Mouse (Mus musculus) MEL (cell line): Measurements from ENCODE around the gene Nqo1.

ENCODE experiments used
- CTCF ChIP-seq, 3 experiments: IDR thresholded peaks in 2 of 3; conservative IDR thresholded peaks in 1 of 3; 2 replicates each; pipeline ENCODE4 v1.5.1; 2011 to 2012; ENCODE audit warnings: low read length in 3 of 3, low read depth in 2 of 3, mild to moderate bottlenecking in 2 of 3, improper control_type of control experiment in 1 of 3, inconsistent platforms in 1 of 3, mixed read lengths in 1 of 3, moderate library complexity in 1 of 3; ENCODE audit not compliant: control insufficient read depth in 1 of 3, insufficient read depth in 1 of 3, poor library complexity in 1 of 3, severe bottlenecking in 1 of 3
- ETS1 ChIP-seq: IDR thresholded peaks from 2 replicates; pipeline ENCODE4 v1.6.1; 2012; ENCODE audit warnings: low read depth, mild to moderate bottlenecking, inconsistent platforms, low read length, improper control_type of control experiment, moderate library complexity
- GATA1 ChIP-seq: IDR thresholded peaks from 2 replicates; pipeline ENCODE4 v1.6.1; 2011; ENCODE audit warnings: low read depth, low read length, improper control_type of control experiment
- MAX ChIP-seq: IDR thresholded peaks from 2 replicates; pipeline ENCODE4 v1.6.1; 2011; ENCODE audit warnings: low read length, improper control_type of control experiment
- MYC ChIP-seq: IDR thresholded peaks from 2 replicates; pipeline ENCODE4 v1.6.1; 2011; ENCODE audit warnings: low read depth, mild to moderate bottlenecking, low read length, improper control_type of control experiment, moderate library complexity
- POLR2A ChIP-seq, 2 experiments: IDR thresholded peaks; 2 replicates each; pipeline ENCODE4 v1.6.1; 2011 to 2012; ENCODE audit warnings: low read length in 2 of 2, mild to moderate bottlenecking in 2 of 2, control low read depth in 1 of 2, improper control_type of control experiment in 1 of 2, low read depth in 1 of 2, moderate library complexity in 1 of 2; ENCODE audit not compliant: control insufficient read depth in 1 of 2, insufficient read depth in 1 of 2, poor library complexity in 1 of 2
- POLR2AphosphoS2 ChIP-seq: IDR thresholded peaks from 2 replicates; pipeline ENCODE4 v1.6.1; 2011; ENCODE audit warnings: low read length, improper control_type of control experiment
- SMC3 ChIP-seq: IDR thresholded peaks from 2 replicates; pipeline ENCODE4 v1.6.1; 2011; ENCODE audit warnings: low read depth, low read length, improper control_type of control experiment
- USF2 ChIP-seq, 2 experiments: IDR thresholded peaks; 2 replicates each; pipeline ENCODE4 v1.6.1; 2011 to 2012; ENCODE audit warnings: improper control_type of control experiment in 2 of 2, low read length in 2 of 2, borderline replicate concordance in 1 of 2, inconsistent platforms in 1 of 2, low read depth in 1 of 2, mild to moderate bottlenecking in 1 of 2; ENCODE audit not compliant: insufficient read depth in 1 of 2

DNA sequence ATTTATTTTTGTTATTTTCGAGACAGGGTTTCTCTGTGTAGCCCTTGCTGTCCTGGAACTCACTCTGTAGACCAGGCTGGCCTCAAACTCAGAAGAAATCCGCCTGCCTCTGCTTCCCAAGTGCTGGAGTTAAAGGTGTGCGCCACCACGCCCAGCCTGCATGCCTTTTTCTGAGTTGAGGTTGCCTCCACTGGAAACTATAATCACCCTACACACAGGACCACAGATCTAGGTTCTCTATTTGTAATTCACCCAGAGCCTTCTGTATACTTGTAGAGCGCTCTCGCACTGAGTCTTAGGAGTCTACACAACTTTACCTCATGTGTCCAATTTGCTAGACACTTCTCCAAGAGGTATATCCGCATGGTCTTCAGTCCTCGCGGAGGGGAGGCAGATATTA is 21.2 kb upstream of the Nqo1 start:
- TF ChIP-seq POLR2A (IDR thresholded peaks at IDR 0.05; ENCODE audit: control insufficient read depth in 1 of 2, insufficient read depth in 1 of 2, low read depth in 1 of 2, low read length in 2 of 2, poor library complexity in 1 of 2) (no peak), USF2 (IDR thresholded peaks at IDR 0.05; ENCODE audit: borderline replicate concordance in 1 of 2, insufficient read depth in 1 of 2, low read depth in 1 of 2, low read length in 2 of 2) (no peak), MYC (no peak), CTCF (IDR thresholded peaks at IDR 0.05 in 2 of 3, conservative IDR thresholded peaks at IDR 0.05 in 1 of 3; ENCODE audit: control insufficient read depth in 1 of 3, insufficient read depth in 1 of 3, low read depth in 2 of 3, low read length in 3 of 3, poor library complexity in 1 of 3, severe bottlenecking in 1 of 3) (no peak), MAX (no peak), GATA1 (no peak), ETS1 (no peak), SMC3 (no peak), POLR2AphosphoS2 (no peak)
